Mouse (Mus musculus): Measurements from ENCODE around the gene 3830406C13Rik.
A peak's percentile ranks its signal among the peaks of the same experiment; 100 is the strongest.
"Not testable (repeated sequence)": the region's sequence is repeated elsewhere in the genome, so short reads cannot be mapped to it uniquely, and the experiment has no call there.

The 3830406C13Rik gene

DNA sequence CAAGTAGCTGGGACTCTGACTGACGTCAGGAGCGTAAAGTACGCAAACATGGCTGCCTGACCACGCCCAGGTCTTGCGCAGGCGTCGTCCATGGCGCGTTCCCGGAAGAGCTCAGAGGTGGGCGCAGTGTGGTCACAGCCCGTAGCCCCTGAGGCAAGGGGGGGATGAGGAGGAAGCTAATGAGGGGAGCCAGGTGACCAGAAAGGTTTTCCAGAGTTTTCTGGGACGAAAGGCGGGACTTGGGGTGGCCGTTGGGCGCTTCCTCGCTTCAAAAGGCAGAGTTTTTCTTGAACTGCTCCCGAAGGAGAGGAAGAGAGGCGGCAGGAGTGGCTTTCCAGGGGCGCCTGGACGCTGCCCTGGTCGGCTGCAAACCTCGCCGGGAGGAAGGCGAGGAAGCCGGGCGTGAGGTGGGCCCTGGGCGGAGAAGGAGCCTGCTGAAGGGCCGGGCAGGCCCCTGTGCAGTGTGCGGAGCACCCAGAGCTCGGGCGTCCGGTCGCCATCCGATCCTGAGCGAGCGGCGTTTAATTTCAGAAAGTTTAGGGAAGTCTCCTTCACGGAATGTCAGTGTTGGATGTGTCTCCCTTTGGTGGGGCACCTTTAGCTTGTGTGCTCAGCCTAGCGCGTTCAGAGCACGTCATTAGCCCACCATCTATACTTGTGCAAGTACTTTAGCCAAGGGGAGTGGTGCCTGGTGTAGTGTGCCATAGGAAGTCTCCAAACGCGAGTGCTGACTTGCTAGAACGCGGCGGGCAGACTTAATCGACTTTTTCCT lies at the start of gene 3830406C13Rik:
Gene 3830406C13Rik (plus strand): TSS at position 33 of the 772 bp plus-strand sequence.
- DNase-seq (ENCODE audit: low spot score): peak; percentile 80

DNA sequence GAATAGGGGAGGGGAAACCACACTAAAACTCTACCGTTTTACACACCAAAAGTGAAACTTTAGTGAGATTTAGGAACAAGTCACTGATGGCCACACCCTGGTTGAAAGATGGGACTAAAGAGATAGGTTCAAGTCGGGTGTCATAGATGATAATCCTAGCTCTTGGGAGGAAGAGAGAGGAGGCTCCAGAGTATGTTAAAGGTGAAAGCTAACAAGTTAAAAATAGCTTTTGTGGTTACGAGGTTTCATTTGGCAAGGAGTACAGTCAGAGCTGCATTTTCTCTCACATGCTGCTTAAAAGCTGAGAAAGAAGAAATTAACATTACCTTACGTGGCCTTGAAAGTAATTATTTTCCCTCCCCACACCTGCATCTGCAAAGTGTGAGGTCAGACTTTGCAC lies 40.2 kb upstream of the 3830406C13Rik start:
- DNase-seq (ENCODE audit: low spot score): no peak

GRCm38 (mm10) chr14:12276031-12276430 lies 7.9 kb upstream of the 3830406C13Rik start:
- DNase-seq (ENCODE audit: low spot score): no peak

DNA sequence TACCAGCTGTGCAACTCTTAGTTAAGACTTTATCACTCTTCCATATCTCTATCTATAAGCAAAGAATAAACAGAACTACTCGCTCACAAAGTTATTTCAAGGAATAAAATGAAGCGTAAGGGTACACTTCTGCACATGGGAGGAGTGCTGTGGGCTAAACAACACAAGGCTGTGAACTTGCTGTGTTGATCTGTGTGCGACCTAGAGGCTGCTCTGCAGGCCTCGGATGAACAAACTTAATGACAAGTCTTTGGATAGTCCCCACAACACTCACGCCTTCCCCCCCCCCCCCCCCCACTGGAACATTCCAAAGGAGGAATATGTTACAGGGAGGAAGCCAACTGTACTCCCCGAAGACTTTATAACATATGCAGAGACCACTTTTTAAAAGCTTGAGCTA lies 332 bp upstream of the 3830406C13Rik start, which contains the start of gene Gm49355:
Gene Gm49355 (plus strand): TSS at position 336 of the 400 bp plus-strand sequence.
- no peak for DNase-seq (ENCODE audit: low spot score)

- DNase-seq (ENCODE audit: low spot score): not testable (repeated sequence)
Measured at GRCm38 (mm10) chr14:12289747-12290146, 5.8 kb downstream of the 3830406C13Rik start.

DNA sequence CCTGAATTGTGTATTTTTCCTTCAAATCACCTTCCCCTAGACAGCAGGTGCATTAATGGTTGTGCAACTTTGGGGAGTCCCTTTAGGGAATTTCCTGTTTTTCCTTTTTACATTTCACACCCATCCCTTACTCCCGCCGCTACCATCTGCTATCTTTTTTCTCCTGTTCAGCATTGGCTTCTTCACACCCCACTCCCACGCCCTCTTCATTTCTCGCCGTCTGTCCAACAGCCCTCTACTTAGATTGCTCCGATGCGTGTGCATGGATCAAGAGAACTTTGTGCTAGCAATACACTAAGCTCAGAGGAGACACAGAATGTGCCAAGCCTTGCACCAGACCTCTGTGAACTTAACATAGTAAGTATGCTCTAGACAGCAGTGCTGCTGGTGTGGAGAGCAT lies 12.4 kb downstream of the 3830406C13Rik start:
- DNase-seq (ENCODE audit: low spot score): no peak

DNA sequence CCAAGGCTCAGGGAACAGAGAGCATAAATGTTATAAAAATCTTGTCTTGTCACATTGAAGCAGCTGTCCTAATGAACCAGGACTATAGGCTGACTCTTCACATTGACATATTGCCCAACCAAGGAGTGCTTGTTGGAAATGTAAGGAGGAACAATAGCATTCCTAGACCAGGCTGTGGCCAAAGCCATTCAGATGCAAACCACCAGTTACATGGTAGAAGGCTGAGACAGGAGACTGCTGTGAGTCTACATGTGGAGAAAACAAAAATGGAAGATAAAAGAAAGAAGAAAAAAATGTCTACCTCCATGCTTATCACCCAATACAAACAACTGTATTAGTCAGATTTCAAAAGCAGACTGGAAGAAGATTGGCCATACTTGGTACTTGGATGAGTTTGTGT lies 15.2 kb downstream of the 3830406C13Rik start:
- no peak for DNase-seq (ENCODE audit: low spot score)

GRCm38 (mm10) chr14:12299654-12300053 lies 15.7 kb downstream of the 3830406C13Rik start:
- DNase-seq (ENCODE audit: low spot score): no peak

DNA sequence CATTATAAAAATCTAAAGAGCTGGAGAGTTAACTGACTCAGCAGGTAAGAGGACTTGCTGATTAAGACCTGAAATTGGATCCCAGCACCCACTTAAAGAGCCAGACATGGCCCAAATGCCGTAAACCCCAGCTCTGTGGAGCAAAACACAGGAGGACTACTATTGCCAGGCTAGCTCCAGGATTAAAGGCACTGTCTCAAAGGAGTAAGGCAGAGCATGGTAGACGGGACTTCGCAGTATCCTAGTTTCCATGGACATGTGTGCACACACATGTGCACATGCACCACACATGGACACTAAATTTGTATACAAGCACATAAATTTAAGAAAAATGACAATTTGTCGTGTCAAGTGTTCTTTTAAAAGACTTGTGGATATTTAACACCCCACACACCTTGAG lies 16.3 kb downstream of the 3830406C13Rik start:
- DNase-seq (ENCODE audit: low spot score): no peak

GRCm38 (mm10) chr14:12300677-12301076 lies 16.7 kb downstream of the 3830406C13Rik start:
- no peak for DNase-seq (ENCODE audit: low spot score)

GRCm38 (mm10) chr14:12303106-12303505 lies 19.1 kb downstream of the 3830406C13Rik start:
- no peak for DNase-seq (ENCODE audit: low spot score)

DNA sequence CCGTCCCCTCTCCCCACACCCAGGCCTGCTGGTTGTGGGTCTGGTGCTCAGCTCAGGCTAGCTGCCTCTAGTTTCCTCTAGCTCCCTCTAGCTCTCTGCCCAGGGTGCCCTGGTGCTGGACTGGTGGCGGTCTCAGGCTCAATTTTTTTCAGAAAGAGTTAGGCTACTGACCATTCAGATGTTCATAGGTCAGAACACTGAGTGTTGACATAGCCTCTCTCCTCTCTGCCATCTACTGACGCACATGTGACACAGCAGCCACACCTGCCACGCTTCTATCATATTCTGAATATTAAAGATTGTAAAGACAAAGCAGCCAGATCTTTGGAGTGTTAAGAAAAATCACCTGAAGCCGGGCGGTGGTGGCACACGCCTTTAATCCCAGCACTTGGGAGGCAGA lies 49.6 kb downstream of the 3830406C13Rik start:
- no peak for DNase-seq (ENCODE audit: low spot score)

DNA sequence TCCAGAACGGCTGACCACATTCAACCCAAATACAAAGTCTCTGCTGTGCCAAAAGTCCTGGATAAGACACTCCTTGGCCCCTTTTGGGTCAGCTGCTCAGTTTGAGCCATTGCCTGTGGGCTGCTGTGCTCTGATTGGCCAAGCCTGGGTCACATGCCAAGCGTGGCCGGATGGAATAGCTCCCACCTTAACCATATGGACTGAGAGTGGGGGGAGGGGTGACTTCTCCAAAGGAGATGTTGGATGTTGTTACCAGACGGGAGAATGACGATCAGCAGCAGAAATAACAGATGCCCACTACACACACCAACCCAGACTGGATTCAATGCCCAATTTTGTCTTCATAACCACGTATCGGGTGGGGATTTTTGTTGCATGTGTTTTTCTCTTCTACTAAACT lies 51.0 kb downstream of the 3830406C13Rik start:
- DNase-seq (ENCODE audit: low spot score): no peak

DNA sequence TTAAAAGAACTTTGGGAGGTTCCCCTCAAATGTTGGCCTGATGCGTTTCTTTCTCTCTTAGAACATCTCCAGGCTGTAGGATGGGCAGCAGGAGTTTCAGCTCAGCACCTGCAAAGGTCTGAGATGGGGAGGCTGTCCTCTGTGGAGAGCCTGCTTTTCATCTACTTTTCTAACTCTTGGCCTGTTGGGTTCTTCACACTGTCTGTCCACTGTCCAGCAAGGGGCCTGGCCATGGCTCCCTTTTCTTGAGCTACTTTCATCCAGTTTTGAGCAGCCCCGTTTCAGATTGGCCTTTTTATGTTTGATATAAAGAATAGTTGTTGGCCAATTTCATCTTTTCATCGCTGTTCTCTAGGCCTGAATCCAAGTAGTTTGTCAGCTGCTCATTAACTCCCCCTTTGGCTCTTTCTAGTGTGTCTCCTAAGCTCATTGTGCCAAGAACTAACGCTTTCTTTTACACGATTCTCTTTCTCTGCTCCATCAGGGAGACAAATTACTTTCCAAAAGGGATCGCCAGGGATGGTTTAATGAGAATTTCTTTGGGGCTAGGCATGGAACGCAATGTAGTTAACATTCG lies 53.5 kb downstream of the 3830406C13Rik start:
- DNase-seq (ENCODE audit: low spot score): no peak

DNA sequence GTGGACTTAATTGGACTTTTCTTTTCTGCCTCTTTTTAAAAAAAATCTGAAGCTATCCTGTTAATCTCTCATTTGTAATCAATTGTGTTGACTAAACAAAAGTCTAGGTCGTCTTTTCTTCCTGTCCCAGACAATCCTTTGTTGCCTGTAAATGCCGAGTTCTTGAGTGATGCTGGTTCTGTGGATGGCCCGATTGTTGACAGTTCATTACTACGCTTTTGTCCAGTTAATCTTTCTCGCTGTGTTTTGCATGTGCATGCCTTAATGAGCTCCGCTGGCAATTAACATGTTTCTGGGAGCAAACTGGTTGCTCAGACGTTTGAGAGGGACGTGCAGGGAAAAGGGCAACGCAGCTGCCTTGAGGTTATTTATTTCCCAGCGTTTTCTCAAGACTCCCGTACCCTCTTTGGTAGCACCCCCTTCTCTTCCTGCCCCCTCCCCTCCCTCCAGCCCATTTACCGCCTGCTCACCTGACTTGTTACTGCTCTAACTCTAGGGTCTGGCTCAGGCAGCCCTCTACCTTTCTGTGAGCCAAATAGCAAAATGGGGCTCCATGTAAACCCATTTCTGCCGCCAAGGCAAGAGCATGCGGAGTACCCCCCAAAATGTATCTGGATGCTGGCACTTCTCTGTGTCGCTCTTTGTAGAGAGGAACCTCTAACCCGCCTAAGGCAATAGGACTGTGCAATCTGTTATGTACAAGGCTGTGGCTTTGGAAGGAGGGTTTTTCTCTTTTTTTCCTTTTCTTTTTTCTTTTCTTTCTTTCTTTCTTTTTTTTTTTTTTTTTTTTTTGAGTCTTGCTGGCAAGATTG lies 54.2 kb downstream of the 3830406C13Rik start:
- no peak for DNase-seq (ENCODE audit: low spot score)

DNA sequence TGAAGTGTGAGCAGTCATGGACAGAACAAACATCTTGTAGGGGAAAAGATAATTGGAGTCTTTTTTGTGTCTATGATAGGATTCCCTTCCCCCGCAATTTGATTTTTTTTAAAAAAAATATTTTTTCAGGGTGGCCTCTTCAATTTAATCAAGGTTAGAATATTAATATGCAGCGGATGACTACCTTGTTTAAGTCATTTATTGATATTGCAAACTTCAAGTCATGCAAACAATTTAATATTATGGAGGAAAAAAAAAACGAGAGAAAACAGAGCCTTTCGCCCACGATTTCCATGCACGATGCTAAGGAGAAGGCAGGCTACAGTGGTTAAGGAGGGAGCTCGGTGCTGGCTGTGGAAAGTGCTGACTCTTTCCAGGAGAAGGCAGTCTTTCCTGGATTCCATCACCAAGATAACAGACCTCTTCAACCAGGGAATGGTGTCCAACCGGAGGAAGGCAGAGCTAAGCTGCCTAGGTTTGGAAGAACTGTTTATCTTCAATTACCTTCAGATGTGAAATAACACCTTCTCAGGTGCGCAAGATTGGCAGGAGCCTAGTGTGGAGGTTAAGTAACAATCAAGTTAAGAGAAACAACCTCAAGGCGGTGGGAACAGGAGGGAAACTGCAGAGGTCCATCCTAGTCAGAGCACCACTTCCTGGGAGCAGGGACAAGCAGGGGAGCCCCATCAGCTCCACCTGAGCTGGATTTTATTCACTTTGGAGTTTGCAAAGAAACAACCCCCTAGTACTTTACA lies 55.0 kb downstream of the 3830406C13Rik start:
- DNase-seq (ENCODE audit: low spot score): no peak

- DNase-seq (ENCODE audit: low spot score): no peak
Measured at GRCm38 (mm10) chr14:12340238-12341074, 56.5 kb downstream of the 3830406C13Rik start.

GRCm38 (mm10) chr14:12341075-12341788 lies 57.3 kb downstream of the 3830406C13Rik start:
- no peak for DNase-seq (ENCODE audit: low spot score)

DNA sequence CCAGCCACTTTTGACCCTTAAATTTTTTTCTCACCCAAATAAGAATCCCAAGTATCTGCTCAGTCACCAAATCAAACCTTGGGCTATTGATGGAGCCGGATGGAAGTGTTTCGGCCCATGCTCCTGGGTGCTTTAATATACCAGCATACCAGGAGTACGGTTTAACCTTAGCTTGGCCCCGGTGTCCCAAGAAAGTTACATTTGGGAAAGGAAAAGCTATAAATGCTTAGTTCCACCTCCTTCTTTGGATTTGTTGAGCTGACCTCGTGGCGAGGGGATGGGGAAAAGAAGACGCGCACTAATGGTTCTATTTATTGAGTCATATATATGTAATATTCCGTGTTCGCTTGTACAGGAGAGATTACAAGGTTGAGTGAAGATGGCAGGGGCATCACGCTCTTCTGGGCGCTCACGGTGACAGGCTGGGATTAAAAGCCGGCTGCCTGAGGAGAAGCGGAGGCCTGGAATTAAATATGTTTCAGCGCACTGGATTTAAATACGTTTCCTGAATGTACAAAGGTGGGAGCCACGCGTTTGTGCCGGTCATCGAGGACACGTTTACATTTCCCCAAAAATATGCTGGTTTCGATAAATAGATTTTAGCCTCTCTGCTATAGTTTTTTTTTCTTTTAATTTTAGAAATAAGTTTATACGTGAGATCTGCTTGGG lies 58.0 kb downstream of the 3830406C13Rik start:
- no peak for DNase-seq (ENCODE audit: low spot score)

Data from adipocyte (in vitro differentiated cells).